Mouse (Mus musculus): ENCODE measurements around the gene Gstt1.
"Not testable (repeated sequence)": the region's sequence is repeated elsewhere in the genome, so short reads cannot be mapped to it uniquely, and the experiment has no call there.

Gene Gstt1

DNA sequence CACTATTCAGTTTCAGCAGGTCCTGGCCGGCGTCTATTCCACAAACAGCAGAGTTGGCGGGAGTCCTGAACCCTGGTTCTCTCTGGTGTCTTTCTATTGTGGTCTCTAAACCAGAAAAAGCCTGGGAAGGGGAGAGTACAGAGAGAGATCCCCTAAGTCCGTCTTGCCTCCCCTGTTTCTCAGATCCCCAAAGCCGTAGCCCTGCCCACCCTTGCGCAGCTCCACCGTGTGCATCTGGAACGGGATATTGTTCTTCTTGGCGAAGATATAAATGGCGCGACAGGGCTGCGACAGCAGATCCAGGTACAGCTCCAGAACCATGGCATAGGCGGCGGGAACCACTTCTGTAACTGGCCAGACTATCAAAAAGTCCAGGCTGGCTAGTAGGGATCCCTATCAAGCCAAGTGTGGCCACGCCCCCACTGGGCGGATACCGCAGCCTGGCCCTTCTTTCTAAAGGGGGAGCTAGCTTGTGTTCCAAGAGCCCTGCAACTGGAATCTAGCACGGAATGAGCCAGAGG, at the start of gene Gstt1:
TSS of gene Gstt1 (minus strand) at position 409 of the 521 bp plus-strand sequence.
- in situ Hi-C loops (cut with MboI): no loop called here

DNA sequence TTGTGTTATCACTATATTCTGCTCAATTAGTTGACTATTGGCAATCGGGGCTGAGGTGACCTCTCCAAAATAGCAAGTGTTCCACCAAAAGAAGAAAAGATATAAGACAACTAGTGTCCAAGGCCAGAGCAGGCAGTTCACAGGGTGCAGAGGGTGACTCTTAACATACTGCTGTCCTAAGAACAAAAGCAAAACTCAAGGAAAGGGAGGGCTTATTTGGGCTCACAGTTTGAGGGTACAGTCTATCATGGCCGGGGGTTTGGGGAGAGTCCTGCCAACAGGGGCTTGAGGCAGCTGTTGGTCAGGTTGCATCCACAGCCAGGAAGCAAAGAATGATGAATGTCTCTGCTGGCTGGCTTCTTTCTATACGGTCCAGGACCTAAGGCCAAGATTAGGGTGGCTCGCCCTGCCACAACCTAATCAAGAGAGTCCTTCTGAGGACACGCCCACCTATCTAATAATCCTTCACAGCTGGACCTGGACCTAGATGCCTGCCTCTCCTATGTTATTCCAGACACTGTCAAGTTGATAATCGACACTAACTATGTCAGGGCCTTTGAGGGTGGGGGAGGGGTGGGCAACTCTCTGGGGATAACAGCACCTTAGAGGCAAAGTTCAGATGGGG, 47.0 kb upstream of the Gstt1 start:
- in situ Hi-C loops (cut with MboI): no loop called here

GRCm38 (mm10) chr10:75844800-75845199, 46.4 kb upstream of the Gstt1 start:
- in situ Hi-C loops (cut with MboI): no loop called here

GRCm38 (mm10) chr10:75843898-75844297, 45.5 kb upstream of the Gstt1 start:
- in situ Hi-C loops (cut with MboI): not testable (repeated sequence)

GRCm38 (mm10) chr10:75839092-75839491, 40.7 kb upstream of the Gstt1 start:
- in situ Hi-C loops (cut with MboI): no loop called here

GRCm38 (mm10) chr10:75837248-75837759, 38.9 kb upstream of the Gstt1 start, which contains the start of gene Gstt2:
Gstt2 (minus strand) TSS chr10:75837424.
- in situ Hi-C loops (cut with MboI): no loop called here

- in situ Hi-C loops (cut with MboI): no loop called here
Observed at GRCm38 (mm10) chr10:75835761-75836531, 37.6 kb upstream of the Gstt1 start.

DNA sequence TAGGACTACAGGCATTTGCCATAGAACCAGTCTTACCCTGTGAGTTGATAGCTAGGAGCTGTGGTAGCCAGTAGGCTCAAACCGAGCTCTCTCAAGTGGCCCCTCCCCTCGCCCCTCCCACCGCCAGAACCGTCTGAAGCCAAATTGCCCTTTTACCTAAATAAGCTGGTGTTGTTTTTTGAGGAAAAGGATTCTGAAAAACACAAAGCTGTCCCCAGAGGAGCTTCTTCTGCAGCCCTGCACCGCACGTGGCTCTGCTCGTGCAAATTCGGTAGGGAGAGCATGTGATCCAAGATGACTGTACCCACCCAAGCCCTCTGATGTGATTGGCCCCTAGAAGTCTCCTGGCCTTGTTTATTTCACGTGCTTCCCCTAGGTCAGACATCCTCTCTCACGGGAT, 36.9 kb upstream of the Gstt1 start:
- in situ Hi-C loops (cut with MboI): no loop called here

GRCm38 (mm10) chr10:75834721-75835120, 36.3 kb upstream of the Gstt1 start:
- in situ Hi-C loops (cut with MboI): no loop called here

DNA sequence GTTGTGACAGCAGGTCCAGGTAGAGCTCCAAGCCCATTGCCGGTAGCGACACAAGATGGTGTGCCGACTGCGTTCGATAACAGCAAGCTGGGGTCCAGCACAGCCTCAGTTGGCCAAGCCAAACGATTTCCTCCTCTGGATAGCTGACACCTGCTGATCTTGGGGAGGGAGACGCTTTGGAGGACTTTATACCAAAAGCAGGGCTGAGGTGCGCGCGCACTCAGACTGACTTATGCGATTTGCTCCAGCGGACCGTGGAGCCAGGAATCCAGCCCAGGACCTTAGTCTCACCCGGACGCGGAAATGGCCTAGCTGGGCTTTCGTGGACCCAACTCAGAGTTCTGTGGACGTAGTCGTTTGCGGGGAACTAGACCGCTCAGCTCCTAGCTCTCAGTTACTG, 35.9 kb upstream of the Gstt1 start:
- in situ Hi-C loops (cut with MboI): no loop called here

GRCm38 (mm10) chr10:75833456-75834080, 35.2 kb upstream of the Gstt1 start:
- in situ Hi-C loops (cut with MboI): no loop called here

GRCm38 (mm10) chr10:75832272-75832895, 34.0 kb upstream of the Gstt1 start:
- in situ Hi-C loops (cut with MboI): no loop called here

DNA sequence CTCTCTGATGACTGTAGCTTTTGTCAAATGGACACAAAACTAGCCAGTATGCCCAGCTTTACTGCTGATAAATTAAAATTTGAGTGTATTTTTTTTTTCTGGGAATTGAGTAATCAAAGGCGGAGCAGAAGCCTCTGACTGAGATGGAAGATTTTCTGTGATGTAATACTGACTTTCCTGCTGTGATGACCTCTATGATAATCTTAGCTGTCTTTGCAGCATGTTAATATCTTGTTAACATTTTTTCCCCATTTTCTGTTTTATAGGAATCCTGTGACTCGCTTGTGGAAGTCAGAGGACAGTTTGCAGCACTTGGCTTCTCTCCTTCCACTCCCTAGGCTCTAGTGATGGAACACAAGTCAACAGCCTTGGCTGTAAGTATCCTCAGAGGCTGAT, 31.9 kb upstream of the Gstt1 start:
- in situ Hi-C loops (cut with MboI): no loop called here

GRCm38 (mm10) chr10:75829529-75830274, 31.3 kb upstream of the Gstt1 start:
- in situ Hi-C loops (cut with MboI): no loop called here

DNA sequence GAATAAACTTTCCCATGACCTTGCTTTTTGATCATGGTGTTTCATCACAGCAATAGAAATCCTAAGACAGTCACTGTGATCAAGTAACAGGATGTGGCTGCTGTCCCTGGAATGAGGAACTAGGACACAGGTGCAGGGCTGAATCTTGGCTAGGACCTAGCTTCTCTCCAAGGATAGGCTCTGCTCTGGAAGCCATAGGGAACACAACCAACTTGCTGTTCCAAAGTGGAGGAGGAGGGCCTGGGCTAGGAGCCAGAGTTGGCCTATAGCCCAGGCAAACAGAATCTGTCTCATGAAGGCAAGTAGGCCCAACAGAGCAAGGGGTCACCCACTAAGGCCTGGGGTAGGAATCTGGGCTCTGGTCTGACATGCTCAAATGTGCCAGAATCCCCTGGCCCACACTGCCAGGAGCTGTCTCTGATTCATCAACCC, 30.1 kb upstream of the Gstt1 start:
- in situ Hi-C loops (cut with MboI): no loop called here

DNA sequence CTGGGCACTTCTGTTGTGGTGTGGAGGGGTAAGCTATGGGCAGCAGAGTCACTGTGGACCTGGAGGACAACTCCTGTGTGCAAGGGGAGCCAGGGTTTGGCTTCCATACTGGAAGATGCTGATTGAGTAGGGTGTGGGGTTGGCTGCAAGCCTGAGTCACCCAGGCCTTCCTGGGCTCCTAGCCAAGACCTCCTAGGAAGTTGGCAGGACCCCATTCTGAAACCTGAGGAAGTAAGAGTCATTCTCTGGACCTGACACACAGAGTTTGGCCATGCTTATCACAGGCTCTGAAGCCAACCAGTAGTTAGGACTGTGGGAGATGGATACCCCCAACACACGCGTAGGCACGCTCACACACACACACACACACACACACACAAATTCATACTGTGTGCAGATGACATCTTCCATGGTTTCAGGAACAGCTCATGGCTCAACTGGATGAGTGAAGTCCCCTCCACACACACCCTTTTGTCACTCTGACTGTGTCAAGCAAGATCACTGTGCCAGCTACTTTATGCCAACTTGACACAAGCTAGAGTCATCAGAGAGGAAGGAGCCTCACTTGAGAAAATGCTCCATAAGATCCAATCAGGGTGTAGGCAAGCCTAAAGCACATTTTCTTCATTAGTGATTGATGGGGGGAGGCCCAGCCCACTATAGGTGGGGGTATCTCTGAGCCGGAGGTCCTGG, 29.4 kb upstream of the Gstt1 start:
- in situ Hi-C loops (cut with MboI): no loop called here

- in situ Hi-C loops (cut with MboI): no loop called here
Observed at GRCm38 (mm10) chr10:75824530-75824929, 26.1 kb upstream of the Gstt1 start.

DNA sequence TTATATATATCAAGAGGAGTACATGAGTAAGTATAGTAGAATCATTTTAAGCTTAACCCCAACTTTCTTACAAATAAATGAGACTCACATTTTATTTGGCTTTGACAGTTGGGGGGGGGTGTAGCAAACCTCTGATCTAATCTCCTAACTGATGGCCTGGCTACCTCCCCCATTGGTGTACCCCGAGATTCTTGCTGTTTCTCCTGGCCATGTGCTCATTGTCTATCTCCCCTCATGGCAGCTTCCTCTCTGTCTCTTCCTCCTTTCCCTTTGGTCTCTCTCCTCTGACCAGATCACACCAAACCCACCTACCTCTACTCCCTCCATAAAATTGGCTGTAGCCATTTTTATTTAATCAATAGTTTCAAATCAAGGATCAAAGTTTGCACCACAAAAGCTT, 25.4 kb upstream of the Gstt1 start:
- in situ Hi-C loops (cut with MboI): no loop called here

GRCm38 (mm10) chr10:75822443-75822842, 24.1 kb upstream of the Gstt1 start, which contains the start of gene Gstt4:
Gstt4 (minus strand) TSS chr10:75822543.
- in situ Hi-C loops (cut with MboI): no loop called here

DNA sequence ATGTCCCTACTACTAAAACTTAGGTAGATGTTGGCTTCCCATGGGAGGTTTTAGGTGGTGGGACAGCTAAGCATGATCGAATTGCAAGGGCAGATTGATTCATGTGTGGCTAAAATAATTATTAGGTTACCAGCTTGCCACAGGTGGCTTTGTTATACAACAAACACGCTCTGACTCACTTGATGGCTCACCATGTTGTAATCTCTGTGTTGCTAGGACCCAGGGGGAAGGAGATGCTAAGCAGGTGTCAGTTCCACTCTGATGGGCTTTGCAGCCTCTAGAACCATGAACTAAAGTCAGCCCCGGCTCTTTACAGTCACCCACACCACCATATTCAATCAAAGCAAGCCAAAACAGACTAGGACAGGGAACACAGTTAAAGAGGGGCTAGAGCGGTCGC, 21.5 kb upstream of the Gstt1 start:
- in situ Hi-C loops (cut with MboI): no loop called here

DNA sequence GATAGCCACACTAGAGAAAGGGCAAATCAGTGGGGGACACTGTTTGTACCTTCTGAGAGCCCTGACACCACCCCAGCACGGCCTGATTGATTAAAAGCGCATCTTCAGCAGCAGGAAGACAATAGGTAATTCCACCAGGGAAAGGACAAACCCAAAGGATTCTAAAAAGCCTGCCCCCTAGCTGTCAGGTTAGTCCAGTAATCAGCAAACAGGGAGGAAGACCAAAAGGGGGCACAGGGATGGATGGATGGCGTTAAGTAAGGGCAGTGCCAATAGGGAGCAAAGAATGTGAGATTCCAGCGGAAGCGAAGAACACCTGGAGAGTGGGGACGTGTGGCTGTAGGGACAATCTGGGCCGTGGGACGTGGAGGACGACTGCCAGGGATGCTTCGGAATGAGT, 20.3 kb upstream of the Gstt1 start:
- in situ Hi-C loops (cut with MboI): no loop called here
